Mouse (Mus musculus) midbrain, embryonic 16.5 days (tissue): ENCODE measurements around the gene Naaladl2. TPM values are rescaled to one million over a fixed set of nuclear protein-coding genes. Genes with fewer than 3 reads are reported as not detected.

Experiments
- ATAC-seq: fragments of 200-750 bp; cut with Nextera tagmentation; 2 replicates; pipeline ENCODE4 v1.8.0; 2017; ENCODE audit warnings: moderate TSS enrichment
- H3K27ac ChIP-seq: fragments of 300-500 bp; sonication (generic); 2 replicates; pipeline ENCODE4 v1.5.1; 2014; ENCODE audit warnings: mild to moderate bottlenecking, low read length, mixed read lengths
- H3K27me3 ChIP-seq: fragments of 300-500 bp; sonication (generic); 2 replicates; pipeline ENCODE4 v1.6.1; 2014; ENCODE audit warnings: low read depth, low read length, mixed read lengths; ENCODE audit not compliant: control insufficient read depth, insufficient read depth
- H3K36me3 ChIP-seq: fragments of 300-500 bp; sonication (generic); 2 replicates; pipeline ENCODE4 v1.6.1; 2014; ENCODE audit warnings: mild to moderate bottlenecking, low read length, moderate library complexity, mixed read lengths; ENCODE audit not compliant: control insufficient read depth, insufficient read depth
- H3K4me1 ChIP-seq: fragments of 300-500 bp; sonication (generic); 2 replicates; pipeline ENCODE4 v1.6.1; 2014; ENCODE audit warnings: mild to moderate bottlenecking, low read length, mixed read lengths; ENCODE audit not compliant: control insufficient read depth, insufficient read depth
- H3K4me2 ChIP-seq: fragments of 300-500 bp; sonication (generic); 2 replicates; pipeline ENCODE4 v1.6.1; 2014; ENCODE audit warnings: mild to moderate bottlenecking, low read length, mixed read lengths
- H3K4me3 ChIP-seq: fragments of 300-500 bp; sonication (generic); 2 replicates; pipeline ENCODE4 v1.5.1; 2014; ENCODE audit warnings: low read depth, mild to moderate bottlenecking, low read length, moderate library complexity, mixed read lengths
- H3K9ac ChIP-seq: fragments of 300-500 bp; sonication (generic); 2 replicates; pipeline ENCODE4 v1.6.1; 2014; ENCODE audit warnings: low read depth, low read length, mixed read lengths
- H3K9me3 ChIP-seq: fragments of 300-500 bp; sonication (generic); replicated peaks from 2 replicates; pipeline ENCODE4 v1.6.1; 2014; ENCODE audit warnings: mild to moderate bottlenecking, low read length, mixed read lengths; ENCODE audit not compliant: control insufficient read depth, poor library complexity, severe bottlenecking
- WGBS: fragments of 180-500 bp; shearing (Covaris S2); extraction: QIAGEN DNeasy Blood & Tissue Kit; methylation state at CpG from one replicate; pipeline ENCODE4 v1.1.7; 2014; 5-methylcytosine and 5-hydroxymethylcytosine counted together
- polyA plus RNA-seq: library from polyadenylated mRNA; unstranded; fragments of >200 nt; fragmentation: Nextera tagmentation; extraction: Ambion mirVana; gene quantifications from 2 replicates; pipeline ENCODE4 v1.2.1, GENCODE M21; 2015

Naaladl2 gene
- polyA plus RNA-seq, 1 experiment from 2014 or later, result 0.64 TPM

- Histone ChIP-seq H3K4me1 (no peaks in the 10 kb centered on the region), H3K36me3 (no peaks in the 10 kb centered on the region), H3K27me3 (no peaks in the 10 kb centered on the region), H3K4me2 (no peak overlapping the region), H3K4me3 (no peak overlapping the region), H3K27ac (no peak overlapping the region), H3K9ac (no peak overlapping the region), H3K9me3 (no peaks in the 10 kb centered on the region)
- 93% methylated on average over 3 of the region's 3 CpGs for WGBS
- no peak for ATAC-seq
Observed at GRCm38 (mm10) chr3:24888801-24889200, 255.3 kb downstream of the Naaladl2 start.

- no peaks in the 10 kb centered on the region for H3K27me3 ChIP-seq
- H3K4me2 ChIP-seq, result no peak overlapping the region
- H3K9me3 ChIP-seq, result no peaks in the 10 kb centered on the region
- no peaks in the 10 kb centered on the region for H3K4me1 ChIP-seq
- no peak for ATAC-seq
- H3K9ac ChIP-seq, result no peak overlapping the region
- H3K36me3 ChIP-seq, result no peaks in the 10 kb centered on the region
- no peak overlapping the region for H3K4me3 ChIP-seq
- 96% methylated on average over 1 of the region's 1 CpGs for WGBS
- no peak overlapping the region for H3K27ac ChIP-seq
Observed at GRCm38 (mm10) chr3:24872254-24872653, 271.8 kb downstream of the Naaladl2 start.

DNA sequence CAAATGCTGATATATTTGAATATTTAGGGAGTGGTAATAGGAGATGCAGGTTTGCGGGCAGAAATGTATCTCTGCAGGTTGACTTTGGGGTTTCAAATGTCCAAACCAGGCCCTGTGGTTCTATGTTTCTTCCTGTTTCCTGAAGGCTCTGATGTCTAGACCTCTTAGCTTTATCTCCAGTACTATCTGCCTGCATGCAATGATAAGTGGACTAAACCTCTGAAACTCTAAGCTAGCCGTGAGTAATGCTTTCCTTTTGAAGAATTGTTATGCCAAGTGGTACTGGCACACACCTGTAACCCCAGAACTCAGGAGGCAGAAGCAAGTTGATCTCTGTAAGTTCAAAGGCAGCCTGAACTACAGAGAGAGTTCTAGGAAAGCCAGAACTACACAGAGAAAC is 291.1 kb downstream of the Naaladl2 start:
- no peaks in the 10 kb centered on the region for H3K9me3 ChIP-seq

DNA sequence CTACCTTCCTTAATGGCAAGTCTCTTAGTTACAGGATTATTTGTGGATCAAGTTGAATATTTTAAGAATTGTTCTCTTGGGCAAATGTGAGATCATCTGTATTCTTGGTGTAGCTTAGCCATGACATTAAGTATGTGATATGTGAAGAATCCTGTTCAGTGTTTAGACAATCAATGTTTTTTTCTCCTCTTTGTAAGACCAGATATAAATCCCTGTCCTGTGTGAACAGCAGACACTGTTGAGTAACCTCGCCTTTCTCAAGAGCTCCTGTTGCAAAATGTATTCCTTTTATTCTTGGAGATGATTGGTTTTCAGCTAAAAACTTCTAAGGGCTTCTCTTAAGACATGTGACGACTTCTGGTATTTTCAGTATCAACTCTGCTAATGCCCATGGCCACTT is 347.3 kb downstream of the Naaladl2 start:
- Histone ChIP-seq H3K9me3 (no peaks in the 10 kb centered on the region; the same call in 1 of the 2 replicates), H3K27me3 (no peaks in the 10 kb centered on the region), H3K4me1 (no peaks in the 10 kb centered on the region), H3K4me3 (no peak overlapping the region), H3K36me3 (no peaks in the 10 kb centered on the region), H3K9ac (no peak overlapping the region), H3K27ac (no peak overlapping the region), H3K4me2 (no peak overlapping the region)
- WGBS, result 65% methylated on average over 2 of the region's 2 CpGs
- no peak for ATAC-seq

More for the DNA sequence above, 291.1 kb downstream of the Naaladl2 start:
- WGBS, result 84% methylated on average over 2 of the region's 2 CpGs
- ATAC-seq, result no peak
- Histone ChIP-seq H3K27ac (no peak overlapping the region), H3K4me2 (no peak overlapping the region), H3K9ac (no peak overlapping the region), H3K27me3 (no peaks in the 10 kb centered on the region), H3K36me3 (no peaks in the 10 kb centered on the region), H3K4me3 (no peak overlapping the region), H3K4me1 (no peaks in the 10 kb centered on the region)

DNA sequence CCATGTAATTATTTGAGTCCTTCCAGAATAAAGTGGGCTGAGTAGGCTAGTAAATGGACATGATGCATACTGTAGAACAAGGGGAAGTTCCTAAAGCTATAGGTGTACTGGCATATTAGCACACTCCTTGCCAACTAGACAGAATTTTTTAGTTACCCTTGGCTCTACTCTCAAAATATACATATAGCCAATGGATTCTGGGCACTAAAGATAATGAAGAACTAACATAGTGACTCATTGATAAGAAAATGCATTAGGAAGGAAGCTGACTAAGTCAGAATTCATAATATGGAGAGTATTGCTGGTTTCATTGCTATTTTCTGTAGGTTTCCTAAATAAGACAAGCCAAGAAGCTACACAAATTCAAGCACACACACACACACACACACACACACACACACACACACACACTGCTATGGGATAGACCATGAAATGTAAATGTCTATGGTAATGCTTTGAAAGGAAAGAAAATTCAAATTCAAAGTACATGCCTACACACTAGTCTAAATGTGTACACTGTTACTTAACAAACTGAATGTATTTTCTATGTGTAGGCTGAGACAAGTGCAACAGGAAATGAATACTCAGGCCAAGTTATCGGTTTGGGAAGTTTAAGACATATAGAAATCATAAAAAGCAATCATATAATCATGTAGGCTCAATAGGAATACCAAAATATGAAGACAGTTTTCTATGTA is 356.5 kb downstream of the Naaladl2 start:
- no peak overlapping the region for H3K4me2 ChIP-seq
- no peak overlapping the region for H3K27ac ChIP-seq
- no peaks in the 10 kb centered on the region for H3K9me3 ChIP-seq
- no peak overlapping the region for H3K4me3 ChIP-seq
- H3K9ac ChIP-seq, result no peak overlapping the region
- no peaks in the 10 kb centered on the region for H3K27me3 ChIP-seq
- 92% methylated on average over 1 of the region's 1 CpGs for WGBS
- H3K4me1 ChIP-seq, result no peaks in the 10 kb centered on the region
- ATAC-seq, result no peak
- no peaks in the 10 kb centered on the region for H3K36me3 ChIP-seq

DNA sequence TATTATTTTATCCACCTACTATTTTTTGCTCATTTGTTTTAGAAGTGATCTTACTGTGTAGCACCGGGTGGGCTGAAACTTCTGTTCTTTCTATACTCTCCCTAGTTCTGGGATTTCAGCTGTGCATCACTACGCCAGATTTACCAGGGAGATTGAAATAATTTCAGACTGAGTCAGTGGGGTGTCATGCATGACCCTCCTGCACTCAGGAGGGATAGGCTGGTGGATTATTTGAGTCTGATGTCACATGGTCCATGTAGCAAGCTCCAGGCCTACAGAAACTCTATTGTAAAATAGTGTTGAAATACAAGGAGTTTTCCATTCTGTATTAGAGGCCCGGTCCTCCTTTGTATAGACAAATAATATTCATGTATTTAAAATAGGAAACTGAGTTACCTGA is 360.0 kb downstream of the Naaladl2 start:
- ATAC-seq, result no peak
- WGBS, result 90% methylated on average over 3 of the region's 3 CpGs
- Histone ChIP-seq H3K36me3 (no peaks in the 10 kb centered on the region), H3K4me3 (no peak overlapping the region), H3K4me1 (no peaks in the 10 kb centered on the region), H3K27me3 (no peaks in the 10 kb centered on the region), H3K27ac (no peak overlapping the region), H3K9me3 (no peaks in the 10 kb centered on the region), H3K9ac (no peak overlapping the region), H3K4me2 (no peak overlapping the region)

- H3K4me3 ChIP-seq, result no peak overlapping the region
- no peaks in the 10 kb centered on the region for H3K36me3 ChIP-seq
- no peaks in the 10 kb centered on the region for H3K4me1 ChIP-seq
- H3K27me3 ChIP-seq, result no peaks in the 10 kb centered on the region
- no peak overlapping the region for H3K9ac ChIP-seq
- no peaks in the 10 kb centered on the region for H3K9me3 ChIP-seq
- no peak overlapping the region for H3K27ac ChIP-seq
- no peak for ATAC-seq
- no peak overlapping the region for H3K4me2 ChIP-seq
- 89% methylated on average over 7 of the region's 7 CpGs for WGBS
Observed at GRCm38 (mm10) chr3:24783462-24783829, 360.6 kb downstream of the Naaladl2 start.

DNA sequence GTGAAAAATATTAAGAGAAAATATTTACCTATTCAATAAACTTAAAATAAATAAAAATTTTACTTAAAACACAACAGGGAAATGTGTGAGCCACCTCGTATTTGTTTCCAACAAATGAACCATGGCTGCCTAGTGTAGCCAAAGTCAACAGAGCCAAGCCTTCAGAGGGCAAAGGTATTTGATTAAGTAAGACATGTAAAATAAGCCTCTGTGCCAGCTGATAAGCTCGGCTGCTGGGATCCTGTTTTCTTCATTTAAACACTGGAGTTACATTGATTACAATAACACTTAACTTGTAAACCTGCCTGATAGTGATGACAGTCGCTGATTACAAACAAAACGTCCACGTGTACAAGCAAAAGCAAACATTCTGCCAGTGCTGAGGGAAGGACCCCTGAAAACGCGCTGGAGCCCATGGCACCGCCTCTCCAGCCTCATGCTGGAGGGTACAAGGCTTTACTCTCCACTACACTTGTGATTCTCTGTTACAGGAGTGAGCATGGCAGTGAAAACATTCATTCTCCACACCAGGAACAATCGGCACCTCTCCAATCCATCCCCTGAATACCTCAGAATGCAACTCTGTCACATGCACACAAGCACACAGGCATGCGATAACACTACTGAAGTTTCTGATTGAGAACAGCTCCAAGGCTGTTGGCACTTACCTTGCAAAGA is 361.1 kb downstream of the Naaladl2 start:
- WGBS, result 72% methylated on average over 10 of the region's 10 CpGs
- ATAC-seq, result no peak
- no peak overlapping the region for H3K27ac ChIP-seq
- no peak overlapping the region for H3K4me2 ChIP-seq
- H3K4me3 ChIP-seq, result no peak overlapping the region
- no peak overlapping the region for H3K9ac ChIP-seq
- H3K36me3 ChIP-seq, result no peaks in the 10 kb centered on the region
- no peaks in the 10 kb centered on the region for H3K9me3 ChIP-seq
- H3K4me1 ChIP-seq, result no peaks in the 10 kb centered on the region
- no peaks in the 10 kb centered on the region for H3K27me3 ChIP-seq

DNA sequence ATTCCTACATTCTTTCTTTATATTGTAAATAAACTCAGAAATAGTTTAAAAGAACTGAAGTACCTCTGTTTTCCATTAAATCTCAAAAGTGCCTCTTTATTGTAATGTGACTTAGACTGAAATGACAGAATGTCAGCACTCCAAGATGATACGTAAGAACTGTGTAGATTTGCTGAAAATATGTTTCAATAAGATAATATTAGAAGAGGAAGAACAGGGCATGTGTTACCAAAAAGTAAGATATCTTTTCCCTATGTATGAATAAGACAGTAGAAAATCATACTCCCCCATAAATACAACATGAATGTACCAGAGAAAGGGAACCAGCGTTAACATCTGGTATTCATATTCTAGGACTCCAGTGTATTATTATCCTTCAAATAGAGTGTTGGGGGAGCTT is 362.4 kb downstream of the Naaladl2 start:
- WGBS, result 94% methylated on average over 2 of the region's 2 CpGs
- H3K27me3 ChIP-seq, result no peaks in the 10 kb centered on the region
- ATAC-seq, result no peak
- H3K9me3 ChIP-seq, result no peaks in the 10 kb centered on the region
- H3K9ac ChIP-seq, result no peak overlapping the region
- no peak overlapping the region for H3K4me3 ChIP-seq
- no peak overlapping the region for H3K27ac ChIP-seq
- H3K4me2 ChIP-seq, result no peak overlapping the region
- H3K36me3 ChIP-seq, result no peaks in the 10 kb centered on the region
- H3K4me1 ChIP-seq, result no peaks in the 10 kb centered on the region
